Mouse (Mus musculus): ENCODE measurements around the gene E130308A19Rik. TPM values are rescaled to one million over a fixed set of nuclear protein-coding genes. Genes with fewer than 3 reads are reported as not detected.

Gene E130308A19Rik
- polyA plus RNA-seq, 1 experiment from 2014 or later = 55.3 TPM

GRCm38 (mm10) chr4:59721811-59722210, 95.8 kb downstream of the E130308A19Rik start:
- peaks cover 11% of the 10 kb centered on the region for H3K36me3 ChIP-seq (replicated peaks)
- no peak overlapping the region for H3K9ac ChIP-seq
- 88% methylated on average over 3 of the region's 3 CpGs for WGBS
- H3K4me3 ChIP-seq (replicated peaks) = no peak overlapping the region
- no peak for ATAC-seq (ENCODE audit: low FRiP score)
- 0 out of 2 replicates have a peak, but pooled peaks cover 3% of the 10 kb centered on the region for H3K4me1 ChIP-seq
- H3K27ac ChIP-seq = no peak overlapping the region
- no peak overlapping the region for H3K4me2 ChIP-seq
- no peaks in the 10 kb centered on the region for H3K27me3 ChIP-seq
- H3K9me3 ChIP-seq = no peaks in the 10 kb centered on the region

- no peak for ATAC-seq (ENCODE audit: low FRiP score)
- H3K27ac ChIP-seq = no peak overlapping the region
- no peaks in the 10 kb centered on the region for H3K9me3 ChIP-seq
- H3K9ac ChIP-seq = no peak overlapping the region
- WGBS = 86% methylated on average over 4 of the region's 4 CpGs
- no peaks in the 10 kb centered on the region for H3K27me3 ChIP-seq
- no peaks in the 10 kb centered on the region for H3K36me3 ChIP-seq (replicated peaks)
- no peak overlapping the region for H3K4me2 ChIP-seq
- peaks cover 9% of the 10 kb centered on the region for H3K4me1 ChIP-seq
- no peak overlapping the region for H3K4me3 ChIP-seq (replicated peaks)
Observed at GRCm38 (mm10) chr4:59725579-59725978, 99.6 kb downstream of the E130308A19Rik start.

GRCm38 (mm10) chr4:59726501-59726900, 100.5 kb downstream of the E130308A19Rik start:
- no peaks in the 10 kb centered on the region for H3K9me3 ChIP-seq
- H3K27ac ChIP-seq = no peak overlapping the region
- H3K27me3 ChIP-seq = no peaks in the 10 kb centered on the region
- H3K4me2 ChIP-seq = no peak overlapping the region
- no peaks in the 10 kb centered on the region for H3K36me3 ChIP-seq (replicated peaks)
- no peak overlapping the region for H3K4me3 ChIP-seq (replicated peaks)
- no peak for ATAC-seq (ENCODE audit: low FRiP score)
- H3K9ac ChIP-seq = no peak overlapping the region
- 90% methylated on average over 12 of the region's 12 CpGs for WGBS
- H3K4me1 ChIP-seq = peaks cover 9% of the 10 kb centered on the region

GRCm38 (mm10) chr4:59727187-59727877, 101.3 kb downstream of the E130308A19Rik start:
- WGBS = 26% methylated on average over 5 of the region's 5 CpGs
- Histone ChIP-seq H3K9ac (no peak overlapping the region), H3K4me3 (replicated peaks) (no peak overlapping the region), H3K4me2 (no peak overlapping the region), H3K36me3 (replicated peaks) (no peaks in the 10 kb centered on the region), H3K27me3 (no peaks in the 10 kb centered on the region), H3K9me3 (no peaks in the 10 kb centered on the region), H3K4me1 (peaks cover 9% of the 10 kb centered on the region), H3K27ac (no peak overlapping the region)
- no peak for ATAC-seq (ENCODE audit: low FRiP score)

- Histone ChIP-seq H3K36me3 (replicated peaks) (no peaks in the 10 kb centered on the region), H3K27ac (no peak overlapping the region), H3K27me3 (no peaks in the 10 kb centered on the region), H3K4me1 (peaks cover 9% of the 10 kb centered on the region), H3K4me3 (replicated peaks) (no peak overlapping the region), H3K9me3 (no peaks in the 10 kb centered on the region), H3K4me2 (no peak overlapping the region), H3K9ac (no peak overlapping the region)
- WGBS = 86% methylated on average over 9 of the region's 9 CpGs
- ATAC-seq (ENCODE audit: low FRiP score) = no peak
Observed at GRCm38 (mm10) chr4:59727878-59728261, 101.9 kb downstream of the E130308A19Rik start.

GRCm38 (mm10) chr4:59728839-59729238, 102.8 kb downstream of the E130308A19Rik start:
- H3K9ac ChIP-seq = no peak overlapping the region
- H3K4me1 ChIP-seq = peaks cover 9% of the 10 kb centered on the region
- H3K9me3 ChIP-seq = no peaks in the 10 kb centered on the region
- H3K4me3 ChIP-seq (replicated peaks) = no peak overlapping the region
- no peak for ATAC-seq (ENCODE audit: low FRiP score)
- H3K27ac ChIP-seq = no peak overlapping the region
- no peaks in the 10 kb centered on the region for H3K27me3 ChIP-seq
- H3K36me3 ChIP-seq (replicated peaks) = no peaks in the 10 kb centered on the region
- WGBS = 87% methylated on average over 2 of the region's 2 CpGs
- no peak overlapping the region for H3K4me2 ChIP-seq

- no peak overlapping the region for H3K27ac ChIP-seq
- H3K36me3 ChIP-seq (replicated peaks) = no peaks in the 10 kb centered on the region
- H3K9ac ChIP-seq = no peak overlapping the region
- no peak for ATAC-seq (ENCODE audit: low FRiP score)
- 95% methylated on average over 7 of the region's 7 CpGs for WGBS
- H3K27me3 ChIP-seq = no peaks in the 10 kb centered on the region
- H3K4me3 ChIP-seq (replicated peaks) = no peak overlapping the region
- peaks cover 9% of the 10 kb centered on the region for H3K4me1 ChIP-seq
- no peak overlapping the region for H3K4me2 ChIP-seq
- no peaks in the 10 kb centered on the region for H3K9me3 ChIP-seq
Observed at GRCm38 (mm10) chr4:59731544-59731943, 105.5 kb downstream of the E130308A19Rik start.

- Histone ChIP-seq H3K4me3 (replicated peaks) (no peak overlapping the region), H3K4me1 (no peaks in the 10 kb centered on the region), H3K27me3 (no peaks in the 10 kb centered on the region), H3K4me2 (no peak overlapping the region), H3K36me3 (replicated peaks) (peaks cover 6% of the 10 kb centered on the region; the same call in 1 of the 2 replicates), H3K9ac (no peak overlapping the region), H3K27ac (no peak overlapping the region), H3K9me3 (no peaks in the 10 kb centered on the region)
- ATAC-seq (ENCODE audit: low FRiP score) = no peak
- 98% methylated on average over 4 of the region's 4 CpGs for WGBS
Observed at GRCm38 (mm10) chr4:59739321-59739720, 113.3 kb downstream of the E130308A19Rik start.

- no peak for ATAC-seq (ENCODE audit: low FRiP score)
- Histone ChIP-seq H3K4me3 (replicated peaks) (no peak overlapping the region), H3K36me3 (replicated peaks) (peaks cover 6% of the 10 kb centered on the region; the same call in 1 of the 2 replicates), H3K9ac (no peak overlapping the region), H3K27me3 (no peaks in the 10 kb centered on the region), H3K27ac (no peak overlapping the region), H3K9me3 (no peaks in the 10 kb centered on the region), H3K4me1 (no peaks in the 10 kb centered on the region), H3K4me2 (no peak overlapping the region)
- WGBS = 85% methylated on average over 2 of the region's 2 CpGs
Observed at GRCm38 (mm10) chr4:59739882-59740281, 113.9 kb downstream of the E130308A19Rik start.

- WGBS = 75% methylated on average over 13 of the region's 13 CpGs
- no peak for ATAC-seq (ENCODE audit: low FRiP score)
- Histone ChIP-seq H3K4me3 (replicated peaks) (no peak overlapping the region), H3K27ac (no peak overlapping the region), H3K9me3 (no peaks in the 10 kb centered on the region), H3K4me2 (no peak overlapping the region), H3K27me3 (no peaks in the 10 kb centered on the region), H3K36me3 (replicated peaks) (peaks cover 11% of the 10 kb centered on the region), H3K9ac (no peak overlapping the region), H3K4me1 (no peaks in the 10 kb centered on the region)
Observed at GRCm38 (mm10) chr4:59753491-59754140, 127.6 kb downstream of the E130308A19Rik start.

- WGBS = 89% methylated on average over 9 of the region's 9 CpGs
- Histone ChIP-seq H3K27me3 (no peaks in the 10 kb centered on the region), H3K9me3 (no peaks in the 10 kb centered on the region), H3K4me3 (replicated peaks) (no peak overlapping the region), H3K4me2 (no peak overlapping the region), H3K4me1 (no peaks in the 10 kb centered on the region), H3K9ac (no peak overlapping the region), H3K36me3 (replicated peaks) (peaks cover 11% of the 10 kb centered on the region), H3K27ac (no peak overlapping the region)
- no peak for ATAC-seq (ENCODE audit: low FRiP score)
Observed at GRCm38 (mm10) chr4:59756332-59757082, 130.5 kb downstream of the E130308A19Rik start.

Data from forebrain, embryonic 12.5 days (tissue).